Mouse (Mus musculus): Measurements from ENCODE around the gene Dlg1. TPM values are rescaled to one million over a fixed set of nuclear protein-coding genes. Genes with fewer than 3 reads are reported as not detected.
"Not testable (repeated sequence)": the region's sequence is repeated elsewhere in the genome, so short reads cannot be mapped to it uniquely, and the experiment has no call there.

Dlg1 gene
- polyA plus RNA-seq, 1 experiment from 2014 or later: 11.9 TPM

DNA sequence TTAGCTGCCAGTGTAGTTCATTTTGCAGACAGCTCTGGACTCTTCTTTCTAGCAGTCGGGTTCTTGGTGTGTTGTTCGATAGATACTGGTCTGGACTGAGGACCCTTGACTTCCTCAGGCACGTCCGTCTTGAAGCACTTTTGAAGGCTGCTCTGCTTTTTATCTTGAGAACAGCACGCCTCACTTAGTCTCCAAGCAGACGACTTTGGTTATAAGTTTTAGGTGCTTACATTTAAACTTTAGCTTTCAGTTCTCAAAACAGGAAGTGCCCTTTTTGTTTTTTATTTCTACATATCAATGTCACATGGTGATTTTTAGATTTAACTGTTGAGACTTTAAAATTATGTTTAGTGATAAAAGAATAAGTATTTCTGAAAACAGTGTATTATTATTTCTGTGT is 33.1 kb downstream of the Dlg1 start:
- Histone ChIP-seq H3K27ac (no peak overlapping the region), H3K9ac (no peak overlapping the region), H3K36me3 (no peaks in the 10 kb centered on the region), H3K9me3 (no peaks in the 10 kb centered on the region), H3K4me2 (no peak overlapping the region), H3K4me3 (no peak overlapping the region), H3K4me1 (replicated peaks) (peaks cover 3% of the 10 kb centered on the region), H3K27me3 (no peaks in the 10 kb centered on the region)
- WGBS: 78% methylated on average over 6 of the region's 6 CpGs
- ATAC-seq (ENCODE audit: low FRiP score): no peak

DNA sequence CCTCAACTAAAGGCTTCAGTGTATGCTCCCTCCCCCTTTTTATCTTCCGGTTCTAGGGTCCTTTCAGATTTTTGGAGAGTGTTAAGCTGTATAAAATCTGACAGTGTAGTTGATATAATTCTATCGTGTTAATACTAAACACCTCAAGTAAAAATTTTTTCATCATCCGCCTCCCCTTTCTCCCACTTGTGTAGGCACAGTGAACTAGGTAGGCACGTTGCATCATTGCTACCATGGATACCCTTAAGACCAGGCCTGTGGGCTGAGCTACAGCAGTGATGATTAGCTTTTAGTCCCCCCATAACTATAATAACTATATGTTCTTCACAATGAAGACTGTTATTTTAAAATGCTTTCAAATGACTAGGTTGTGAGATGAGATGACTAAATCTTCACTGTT is 34.1 kb downstream of the Dlg1 start:
- Histone ChIP-seq H3K4me1 (replicated peaks) (peaks cover 3% of the 10 kb centered on the region), H3K27me3 (no peaks in the 10 kb centered on the region), H3K9ac (no peak overlapping the region), H3K27ac (no peak overlapping the region), H3K4me3 (no peak overlapping the region), H3K9me3 (no peaks in the 10 kb centered on the region), H3K4me2 (no peak overlapping the region), H3K36me3 (no peaks in the 10 kb centered on the region)
- ATAC-seq (ENCODE audit: low FRiP score): no peak
- 93% methylated on average over 4 of the region's 4 CpGs for WGBS

DNA sequence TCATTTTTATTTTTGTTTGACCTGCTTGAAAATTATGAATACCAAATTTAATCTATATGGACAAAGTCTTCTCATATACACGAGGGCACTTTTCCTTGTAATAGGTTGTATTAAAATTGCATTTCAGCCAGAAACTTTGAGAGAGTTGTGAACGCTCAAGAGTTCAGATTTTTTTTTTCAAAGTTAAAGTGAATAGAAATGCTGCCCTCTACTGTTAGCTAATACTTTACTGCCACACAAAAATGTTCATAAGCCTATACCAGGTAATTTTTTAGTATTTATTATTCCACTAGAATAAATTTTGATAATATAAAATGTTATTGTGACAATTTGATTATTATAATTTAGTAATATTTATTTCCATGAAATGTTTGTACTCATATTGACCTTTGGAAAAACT is 42.0 kb downstream of the Dlg1 start:
- H3K9me3 ChIP-seq: no peaks in the 10 kb centered on the region
- no peaks in the 10 kb centered on the region for H3K27me3 ChIP-seq
- H3K27ac ChIP-seq: no peak overlapping the region
- H3K9ac ChIP-seq: no peak overlapping the region
- ATAC-seq (ENCODE audit: low FRiP score): no peak
- no peak overlapping the region for H3K4me3 ChIP-seq
- WGBS: 39% methylated on average over 2 of the region's 2 CpGs
- H3K4me2 ChIP-seq: no peak overlapping the region
- no peaks in the 10 kb centered on the region for H3K36me3 ChIP-seq
- no peaks in the 10 kb centered on the region for H3K4me1 ChIP-seq (replicated peaks)

DNA sequence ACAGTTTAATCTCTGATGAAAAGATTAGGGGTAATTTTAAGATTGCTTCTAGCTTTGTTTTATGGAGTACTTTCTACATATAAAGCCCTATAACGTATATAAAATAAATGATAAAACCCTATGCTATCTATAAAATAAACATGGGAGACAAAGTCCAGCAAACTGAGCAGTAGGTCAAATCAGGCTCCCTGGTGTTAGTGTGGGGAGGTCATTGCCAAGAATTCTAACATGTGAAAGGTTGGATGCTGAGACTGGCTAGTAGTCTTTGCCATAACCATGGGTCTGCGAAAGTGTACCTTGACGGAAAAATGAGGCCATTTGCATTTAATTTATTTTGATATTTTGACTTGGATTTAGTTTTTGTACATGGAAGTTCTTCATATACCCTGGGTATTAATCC is 42.7 kb downstream of the Dlg1 start:
- no peak for ATAC-seq (ENCODE audit: low FRiP score)
- Histone ChIP-seq H3K27me3 (no peaks in the 10 kb centered on the region), H3K9ac (no peak overlapping the region), H3K36me3 (no peaks in the 10 kb centered on the region), H3K4me3 (no peak overlapping the region), H3K4me2 (no peak overlapping the region), H3K9me3 (no peaks in the 10 kb centered on the region), H3K27ac (no peak overlapping the region), H3K4me1 (replicated peaks) (no peaks in the 10 kb centered on the region)
- WGBS: 98% methylated on average over 3 of the region's 3 CpGs

DNA sequence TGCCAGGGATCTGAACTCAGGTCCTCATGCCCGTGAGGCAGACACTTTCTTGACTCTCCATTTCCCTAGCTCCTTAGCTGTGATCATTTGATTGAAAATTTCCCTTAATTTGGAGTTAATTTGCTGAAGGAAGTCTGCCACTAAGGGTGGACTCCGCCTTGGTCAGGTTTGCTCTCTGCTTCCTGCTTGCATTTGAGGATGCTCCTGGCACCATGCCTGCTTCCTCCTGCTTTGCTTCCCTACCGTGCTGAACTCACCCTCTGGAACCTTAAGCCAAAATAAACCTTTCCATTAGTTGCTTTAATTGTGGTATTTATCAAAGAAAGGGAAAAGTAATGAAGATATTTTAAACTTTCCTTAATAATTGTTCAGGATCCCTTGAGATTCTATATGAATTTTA is 44.1 kb downstream of the Dlg1 start:
- H3K4me1 ChIP-seq (replicated peaks): no peaks in the 10 kb centered on the region
- H3K27me3 ChIP-seq: no peaks in the 10 kb centered on the region
- H3K4me3 ChIP-seq: no peak overlapping the region
- H3K4me2 ChIP-seq: no peak overlapping the region
- WGBS: 90% methylated on average over 3 of the region's 3 CpGs
- no peak for ATAC-seq (ENCODE audit: low FRiP score)
- no peak overlapping the region for H3K27ac ChIP-seq
- no peaks in the 10 kb centered on the region for H3K36me3 ChIP-seq
- H3K9me3 ChIP-seq: no peaks in the 10 kb centered on the region
- no peak overlapping the region for H3K9ac ChIP-seq

DNA sequence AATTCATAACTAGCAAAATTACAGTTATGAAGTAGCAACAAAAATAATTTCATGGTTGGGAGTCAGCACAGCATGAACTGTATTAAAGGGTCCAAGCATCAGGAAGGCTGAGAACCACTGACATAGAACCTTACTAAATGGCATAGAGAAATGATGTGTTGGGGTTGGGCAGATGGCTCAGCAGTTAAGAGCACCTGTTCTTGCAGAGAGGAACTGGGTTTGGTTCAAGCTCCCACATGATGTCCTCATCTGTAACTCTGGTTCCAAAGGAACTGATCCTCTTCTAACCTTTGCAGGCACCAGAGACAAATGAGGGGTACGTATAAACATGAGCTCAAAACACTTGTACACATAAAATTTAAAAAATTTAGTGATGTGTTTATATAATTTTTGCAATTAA is 59.7 kb downstream of the Dlg1 start:
- Histone ChIP-seq H3K9ac (no peak overlapping the region), H3K4me1 (replicated peaks) (no peaks in the 10 kb centered on the region), H3K4me3 (no peak overlapping the region), H3K27ac (no peak overlapping the region), H3K36me3 (no peaks in the 10 kb centered on the region), H3K9me3 (no peaks in the 10 kb centered on the region; the same call in 1 of the 2 replicates), H3K4me2 (no peak overlapping the region), H3K27me3 (no peaks in the 10 kb centered on the region)
- WGBS: 95% methylated on average over 1 of the region's 1 CpGs
- no peak for ATAC-seq (ENCODE audit: low FRiP score)

DNA sequence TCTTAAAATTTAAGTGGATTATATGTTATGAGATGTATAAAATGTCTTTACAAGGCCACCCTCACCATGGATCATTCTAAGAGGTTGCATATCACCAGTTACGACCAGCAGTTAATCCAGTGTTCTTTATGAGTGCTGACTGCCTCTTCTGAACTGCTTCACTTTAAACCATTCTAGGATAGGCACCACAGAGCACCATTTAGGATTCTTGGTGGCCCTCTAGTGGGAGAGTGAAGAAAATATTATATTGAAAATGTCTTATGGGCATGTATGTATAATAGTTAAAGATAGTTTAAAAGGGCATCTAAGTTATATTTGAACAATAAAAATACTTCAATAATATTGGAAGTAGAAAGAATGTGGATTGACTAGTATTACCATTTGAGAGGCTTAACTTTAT is 60.9 kb downstream of the Dlg1 start:
- Histone ChIP-seq H3K4me3 (no peak overlapping the region), H3K9me3 (no peaks in the 10 kb centered on the region), H3K4me1 (replicated peaks) (no peaks in the 10 kb centered on the region), H3K9ac (no peak overlapping the region), H3K4me2 (no peak overlapping the region), H3K27me3 (no peaks in the 10 kb centered on the region), H3K27ac (no peak overlapping the region), H3K36me3 (no peaks in the 10 kb centered on the region)
- ATAC-seq (ENCODE audit: low FRiP score): no peak
- 44% methylated on average over 1 of the region's 1 CpGs for WGBS

DNA sequence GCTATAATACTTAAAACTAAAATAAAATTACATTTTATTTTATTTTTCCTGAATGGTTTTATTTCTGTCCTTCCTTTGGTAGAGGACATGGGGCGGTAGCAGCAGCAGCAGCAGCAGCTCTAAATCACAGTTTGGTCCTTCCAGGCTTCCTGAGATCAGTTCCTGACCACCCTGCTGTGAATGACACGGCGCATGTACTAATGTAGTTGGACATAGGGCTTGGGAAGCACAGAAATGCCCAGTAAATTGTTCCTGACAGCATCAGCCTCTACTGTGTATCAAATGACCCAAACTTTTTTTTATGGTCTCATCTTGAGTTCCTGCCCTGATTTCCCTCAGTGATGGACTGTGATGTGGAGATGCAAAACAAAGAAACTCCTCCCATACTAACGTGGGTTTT is 61.6 kb downstream of the Dlg1 start:
- Histone ChIP-seq H3K36me3 (no peaks in the 10 kb centered on the region), H3K4me3 (no peak overlapping the region), H3K9ac (no peak overlapping the region), H3K4me1 (replicated peaks) (no peaks in the 10 kb centered on the region), H3K4me2 (no peak overlapping the region), H3K27me3 (no peaks in the 10 kb centered on the region), H3K9me3 (no peaks in the 10 kb centered on the region), H3K27ac (no peak overlapping the region)
- 90% methylated on average over 4 of the region's 4 CpGs for WGBS
- ATAC-seq (ENCODE audit: low FRiP score): no peak

DNA sequence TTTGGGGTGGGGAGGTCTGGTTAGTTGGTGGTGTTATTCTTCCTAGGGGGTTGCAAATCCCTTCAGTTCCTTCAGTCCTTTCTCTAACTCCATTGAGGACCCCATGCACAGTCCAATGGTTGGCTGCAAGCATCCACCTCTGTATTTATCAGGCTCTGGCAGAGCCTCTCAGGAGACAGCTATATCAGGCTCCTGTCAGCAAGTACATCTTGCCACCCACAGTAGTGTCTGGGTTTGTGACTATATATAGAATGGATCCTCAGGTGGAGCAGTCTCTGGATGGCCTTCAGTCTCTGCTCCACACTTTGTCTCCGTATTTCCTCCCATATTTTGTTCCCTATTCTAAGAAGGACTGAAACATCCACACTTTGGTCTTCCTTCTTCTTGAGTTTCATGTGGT is 67.7 kb downstream of the Dlg1 start:
- not testable (repeated sequence) for H3K4me2 ChIP-seq; ATAC-seq (ENCODE audit: low FRiP score); H3K36me3 ChIP-seq; H3K9me3 ChIP-seq; H3K27me3 ChIP-seq; H3K4me1 ChIP-seq (replicated peaks); H3K9ac ChIP-seq; H3K27ac ChIP-seq; H3K4me3 ChIP-seq
- WGBS: 95% methylated on average over 1 of the region's 1 CpGs

DNA sequence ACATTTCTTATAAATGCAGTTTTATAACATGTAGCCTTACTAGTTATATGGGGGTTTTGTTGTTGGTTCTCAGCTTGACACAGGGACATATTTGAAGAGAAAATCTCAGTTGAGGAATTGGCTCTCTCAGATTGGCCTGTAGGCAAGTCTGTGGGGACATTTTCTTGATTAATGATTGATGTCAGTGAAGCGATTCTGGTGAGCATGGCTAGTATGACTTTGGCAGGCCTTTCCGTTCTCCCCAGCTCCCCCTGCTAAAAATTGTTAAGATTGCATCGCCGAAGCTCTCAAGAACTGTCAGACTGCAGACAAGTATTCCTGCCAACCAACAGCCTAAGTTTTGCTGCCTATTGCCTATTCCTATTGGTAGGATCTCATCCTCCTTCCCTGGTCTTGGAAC is 73.8 kb downstream of the Dlg1 start:
- H3K27me3 ChIP-seq: no peaks in the 10 kb centered on the region
- H3K27ac ChIP-seq: no peak overlapping the region
- H3K4me2 ChIP-seq: no peak overlapping the region
- no peaks in the 10 kb centered on the region for H3K36me3 ChIP-seq
- no peak overlapping the region for H3K4me3 ChIP-seq
- H3K9me3 ChIP-seq: no peaks in the 10 kb centered on the region
- no peaks in the 10 kb centered on the region for H3K4me1 ChIP-seq (replicated peaks)
- no peak for ATAC-seq (ENCODE audit: low FRiP score)
- 65% methylated on average over 4 of the region's 4 CpGs for WGBS
- H3K9ac ChIP-seq: no peak overlapping the region

DNA sequence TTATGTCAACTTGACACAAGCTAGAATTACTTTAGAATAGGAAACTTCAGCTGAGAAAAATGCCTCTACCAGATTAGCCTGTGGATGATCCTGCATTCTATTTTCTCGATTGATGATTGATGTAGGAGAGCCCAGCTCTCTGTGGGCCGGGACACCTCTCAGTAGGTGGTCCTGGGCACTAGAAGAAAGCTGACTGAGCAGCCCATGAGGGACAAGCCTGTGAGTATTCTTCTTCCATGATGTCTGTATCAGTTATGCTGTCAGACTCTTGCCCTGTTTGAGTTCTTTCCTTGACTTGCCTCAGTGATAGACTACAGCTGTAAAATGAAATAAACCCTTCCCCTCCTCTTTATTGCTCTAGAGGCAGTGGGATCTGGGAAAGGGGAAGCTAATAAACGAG is 74.5 kb downstream of the Dlg1 start:
- H3K4me3 ChIP-seq: no peak overlapping the region
- H3K27me3 ChIP-seq: no peaks in the 10 kb centered on the region
- no peak for ATAC-seq (ENCODE audit: low FRiP score)
- no peak overlapping the region for H3K4me2 ChIP-seq
- WGBS: 54% methylated on average over 3 of the region's 3 CpGs
- no peak overlapping the region for H3K27ac ChIP-seq
- no peak overlapping the region for H3K9ac ChIP-seq
- no peaks in the 10 kb centered on the region for H3K4me1 ChIP-seq (replicated peaks)
- H3K9me3 ChIP-seq: no peaks in the 10 kb centered on the region
- H3K36me3 ChIP-seq: no peaks in the 10 kb centered on the region

DNA sequence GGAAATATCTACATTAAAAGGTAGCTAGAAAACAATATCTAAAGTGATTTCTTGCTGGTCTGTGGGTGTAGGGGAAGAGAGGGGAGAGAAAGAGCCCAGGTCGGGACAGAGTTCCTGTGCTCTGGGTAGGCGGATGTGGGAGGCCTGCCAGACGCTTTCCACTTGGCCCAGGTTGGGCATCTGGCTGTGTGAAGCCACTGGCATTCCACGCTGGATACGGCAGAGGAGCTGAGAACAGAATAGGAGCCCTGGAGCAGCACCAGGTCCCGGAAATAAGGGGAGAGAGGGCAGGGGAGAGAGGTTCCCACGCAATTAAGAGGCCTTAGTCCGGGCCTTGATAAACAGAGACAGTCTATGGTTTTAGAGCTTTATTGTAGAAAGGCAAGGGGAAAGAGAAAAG is 77.0 kb downstream of the Dlg1 start:
- Histone ChIP-seq H3K36me3 (peaks cover 5% of the 10 kb centered on the region; the same call in 1 of the 2 replicates), H3K9me3 (0 out of 2 replicates have a peak, but pooled peaks cover 4% of the 10 kb centered on the region), H3K9ac (no peak overlapping the region), H3K27ac (no peak overlapping the region), H3K4me2 (no peak overlapping the region), H3K4me3 (no peak overlapping the region), H3K4me1 (replicated peaks) (no peaks in the 10 kb centered on the region), H3K27me3 (no peaks in the 10 kb centered on the region)
- WGBS: 82% methylated on average over 8 of the region's 8 CpGs
- ATAC-seq (ENCODE audit: low FRiP score): no peak

DNA sequence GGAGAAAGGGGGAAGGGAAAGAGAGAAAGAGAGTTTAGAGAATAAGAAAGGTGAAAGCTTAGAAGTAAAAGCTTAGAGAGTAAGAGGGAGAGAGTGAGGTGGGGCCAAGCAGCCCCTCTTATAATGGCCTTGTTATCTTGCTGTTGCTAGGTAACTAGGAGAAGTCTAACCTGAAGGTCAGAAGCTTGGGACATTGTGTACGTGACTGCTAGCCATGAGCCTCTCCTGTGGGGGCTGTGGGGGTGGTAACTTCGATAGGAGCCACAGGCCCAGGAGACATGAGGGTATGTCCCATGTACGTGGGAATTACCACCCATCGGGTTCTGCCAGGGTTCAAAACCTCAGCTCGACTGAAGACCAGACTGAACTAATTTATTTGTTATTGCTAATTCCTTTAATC is 77.5 kb downstream of the Dlg1 start:
- H3K27ac ChIP-seq: no peak overlapping the region
- no peak overlapping the region for H3K4me2 ChIP-seq
- no peak for ATAC-seq (ENCODE audit: low FRiP score)
- H3K9me3 ChIP-seq: 0 out of 2 replicates have a peak, but pooled peaks cover 5% of the 10 kb centered on the region
- peaks cover 8% of the 10 kb centered on the region; the same call in 1 of the 2 replicates for H3K36me3 ChIP-seq
- no peak overlapping the region for H3K4me3 ChIP-seq
- no peak overlapping the region for H3K9ac ChIP-seq
- H3K4me1 ChIP-seq (replicated peaks): no peaks in the 10 kb centered on the region
- H3K27me3 ChIP-seq: no peaks in the 10 kb centered on the region
- 83% methylated on average over 5 of the region's 5 CpGs for WGBS

DNA sequence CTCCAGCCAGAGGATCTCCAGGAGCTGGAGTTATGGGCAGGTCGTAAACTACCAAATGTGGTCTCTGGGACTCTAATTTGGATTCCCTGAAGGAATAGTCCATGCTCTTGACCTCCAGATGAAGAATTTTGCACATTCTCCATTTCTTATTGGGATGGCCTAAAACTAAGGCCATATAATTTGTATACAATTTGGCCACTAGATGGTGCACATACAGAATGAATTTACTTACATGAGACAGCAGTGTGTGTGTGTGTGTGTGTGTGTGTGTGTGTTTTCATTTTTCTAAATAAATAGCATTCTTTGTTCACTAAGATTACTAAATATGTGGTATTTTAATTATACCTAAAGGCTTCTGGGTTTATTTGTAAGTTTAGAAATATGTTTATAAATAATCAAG is 87.3 kb downstream of the Dlg1 start:
- no peak for ATAC-seq (ENCODE audit: low FRiP score)
- Histone ChIP-seq H3K36me3 (peaks cover 6% of the 10 kb centered on the region; the same call in 1 of the 2 replicates), H3K9ac (no peak overlapping the region), H3K4me2 (no peak overlapping the region), H3K9me3 (no peaks in the 10 kb centered on the region), H3K27me3 (no peaks in the 10 kb centered on the region), H3K4me1 (replicated peaks) (peaks cover 8% of the 10 kb centered on the region), H3K27ac (no peak overlapping the region), H3K4me3 (no peak overlapping the region)
- 88% methylated on average over 1 of the region's 1 CpGs for WGBS

All from hindbrain, embryonic 13.5 days (tissue).